Mouse (Mus musculus) lung, embryonic 16.5 days (tissue): Measurements from ENCODE around the gene Rce1. TPM values are rescaled to one million over a fixed set of nuclear protein-coding genes. Genes with fewer than 3 reads are reported as not detected.
"Not testable (repeated sequence)": the region's sequence is repeated elsewhere in the genome, so short reads cannot be mapped to it uniquely, and the experiment has no call there.

Source experiments
- ATAC-seq: fragments of 200-750 bp; cut with Nextera tagmentation; 2 replicates; pipeline ENCODE4 v1.8.0; 2017; ENCODE audit warnings: low read depth, mild to moderate bottlenecking, moderate library complexity
- H3K27ac ChIP-seq: fragments of 300-500 bp; sonication (generic); 2 replicates; pipeline ENCODE4 v1.5.1; 2014; ENCODE audit warnings: mild to moderate bottlenecking, control low read depth, low read length
- H3K27me3 ChIP-seq: fragments of 300-500 bp; sonication (generic); 2 replicates; pipeline ENCODE4 v1.6.1; 2014; ENCODE audit warnings: low read depth, low read length, mixed read lengths; ENCODE audit not compliant: control insufficient read depth, insufficient read depth
- H3K36me3 ChIP-seq: fragments of 300-500 bp; sonication (generic); 2 replicates; pipeline ENCODE4 v1.6.1; 2014; ENCODE audit warnings: low read length; ENCODE audit not compliant: control insufficient read depth, insufficient read depth
- H3K4me1 ChIP-seq: fragments of 300-500 bp; sonication (generic); replicated peaks from 2 replicates; pipeline ENCODE4 v1.6.1; 2014; ENCODE audit warnings: low read length, mixed read lengths; ENCODE audit not compliant: control insufficient read depth, insufficient read depth
- H3K4me2 ChIP-seq: fragments of 300-500 bp; sonication (generic); 2 replicates; pipeline ENCODE4 v1.6.1; 2014; ENCODE audit warnings: low read depth, low read length, control low read depth
- H3K4me3 ChIP-seq: fragments of 300-500 bp; sonication (generic); 2 replicates; pipeline ENCODE4 v1.5.1; 2014; ENCODE audit warnings: mild to moderate bottlenecking, low read length, control low read depth
- H3K9ac ChIP-seq: fragments of 300-500 bp; sonication (generic); 2 replicates; pipeline ENCODE4 v1.6.1; 2014; ENCODE audit warnings: low read length, control low read depth
- H3K9me3 ChIP-seq: fragments of 300-500 bp; sonication (generic); 2 replicates; pipeline ENCODE4 v1.6.1; 2016; ENCODE audit warnings: low read length; ENCODE audit not compliant: control insufficient read depth
- WGBS: fragments of 180-500 bp; shearing (Covaris S2); extraction: QIAGEN DNeasy Blood & Tissue Kit; methylation state at CpG from one replicate; pipeline ENCODE4 v1.1.7; 2014; 5-methylcytosine and 5-hydroxymethylcytosine counted together
- polyA plus RNA-seq: library from polyadenylated mRNA; unstranded; fragments of >200 nt; fragmentation: Nextera tagmentation; extraction: Ambion mirVana; gene quantifications from 2 replicates; pipeline ENCODE4 v1.2.1, GENCODE M21; 2015

Gene Rce1
- polyA plus RNA-seq, 1 experiment from 2014 or later, result 68.3 TPM

- Histone ChIP-seq H3K4me1 (peaks cover 9% of the 10 kb centered on the region; the same call in 1 of the 2 replicates), H3K36me3 (no peaks in the 10 kb centered on the region), H3K9ac (peak overlapping the region; percentile 28), H3K27me3 (no peaks in the 10 kb centered on the region), H3K4me3 (no peak overlapping the region), H3K4me2 (peak overlapping the region; percentile 17), H3K27ac (peak overlapping the region; percentile 27; the same call in 1 of the 2 replicates), H3K9me3 (no peaks in the 10 kb centered on the region)
- 33% methylated on average over 24 of the region's 24 CpGs for WGBS
- peak; percentile 87; the same call in 1 of the 2 replicates for ATAC-seq
Measured at GRCm38 (mm10) chr19:4603801-4604723, 21.4 kb downstream of the Rce1 start.

DNA sequence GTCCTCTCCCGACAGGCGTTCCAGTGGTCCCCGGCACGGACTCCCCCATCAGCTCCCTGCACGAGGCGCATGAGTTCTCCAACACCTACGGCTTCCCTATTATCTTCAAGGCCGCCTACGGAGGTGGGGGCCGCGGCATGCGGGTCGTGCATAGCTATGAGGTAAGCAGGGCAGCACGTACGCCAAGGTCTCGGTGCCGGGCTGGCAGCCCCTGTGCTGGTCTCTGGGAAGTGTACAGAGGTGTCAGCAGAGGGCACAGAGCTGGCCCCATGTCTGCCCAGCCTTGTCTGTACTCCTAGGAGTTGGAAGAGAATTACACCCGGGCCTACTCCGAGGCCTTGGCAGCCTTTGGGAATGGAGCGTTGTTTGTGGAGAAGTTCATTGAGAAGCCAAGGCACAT, 23.0 kb downstream of the Rce1 start:
- ATAC-seq, result no peak
- Histone ChIP-seq H3K4me2 (no peak overlapping the region), H3K4me1 (peaks cover 9% of the 10 kb centered on the region; the same call in 1 of the 2 replicates), H3K36me3 (no peaks in the 10 kb centered on the region), H3K27ac (no peak overlapping the region), H3K27me3 (no peaks in the 10 kb centered on the region), H3K9me3 (no peaks in the 10 kb centered on the region), H3K4me3 (no peak overlapping the region), H3K9ac (no peak overlapping the region)
- WGBS, result 84% methylated on average over 20 of the region's 20 CpGs

GRCm38 (mm10) chr19:4596071-4596470, 29.4 kb downstream of the Rce1 start:
- no peak for ATAC-seq
- no peak overlapping the region for H3K4me3 ChIP-seq
- WGBS, result 38% methylated on average over 2 of the region's 2 CpGs
- no peak overlapping the region for H3K4me2 ChIP-seq
- no peaks in the 10 kb centered on the region for H3K4me1 ChIP-seq
- H3K9ac ChIP-seq, result no peak overlapping the region
- H3K27ac ChIP-seq, result no peak overlapping the region
- H3K27me3 ChIP-seq, result no peaks in the 10 kb centered on the region
- no peaks in the 10 kb centered on the region for H3K36me3 ChIP-seq
- H3K9me3 ChIP-seq, result no peaks in the 10 kb centered on the region

GRCm38 (mm10) chr19:4593792-4594522, 31.5 kb downstream of the Rce1 start:
- no peak for ATAC-seq
- H3K36me3 ChIP-seq, result no peaks in the 10 kb centered on the region
- H3K9ac ChIP-seq, result no peak overlapping the region
- H3K4me2 ChIP-seq, result no peak overlapping the region
- H3K4me3 ChIP-seq, result no peak overlapping the region
- no peak overlapping the region for H3K27ac ChIP-seq
- H3K9me3 ChIP-seq, result no peaks in the 10 kb centered on the region
- H3K27me3 ChIP-seq, result no peaks in the 10 kb centered on the region
- H3K4me1 ChIP-seq, result peaks cover 4% of the 10 kb centered on the region; the same call in 1 of the 2 replicates
- WGBS, result 54% methylated on average over 7 of the region's 7 CpGs

GRCm38 (mm10) chr19:4590025-4590424, 35.4 kb downstream of the Rce1 start:
- H3K27ac ChIP-seq, result peak overlapping the region; percentile 15; the same call in 1 of the 2 replicates
- ATAC-seq, result peak; percentile 82
- no peaks in the 10 kb centered on the region for H3K27me3 ChIP-seq
- no peaks in the 10 kb centered on the region for H3K9me3 ChIP-seq
- no peaks in the 10 kb centered on the region for H3K36me3 ChIP-seq
- WGBS, result 54% methylated on average over 3 of the region's 3 CpGs
- no peak overlapping the region for H3K4me2 ChIP-seq
- no peak overlapping the region for H3K4me3 ChIP-seq
- peaks cover 4% of the 10 kb centered on the region; the same call in 1 of the 2 replicates for H3K4me1 ChIP-seq
- H3K9ac ChIP-seq, result no peak overlapping the region

- no peaks in the 10 kb centered on the region for H3K36me3 ChIP-seq
- no peak for ATAC-seq
- no peak overlapping the region for H3K9ac ChIP-seq
- peaks cover 4% of the 10 kb centered on the region; the same call in 1 of the 2 replicates for H3K4me1 ChIP-seq
- H3K27ac ChIP-seq, result no peak overlapping the region
- WGBS, result 58% methylated on average over 1 of the region's 1 CpGs
- no peak overlapping the region for H3K4me3 ChIP-seq
- no peak overlapping the region for H3K4me2 ChIP-seq
- H3K27me3 ChIP-seq, result no peaks in the 10 kb centered on the region
- no peaks in the 10 kb centered on the region for H3K9me3 ChIP-seq
Measured at GRCm38 (mm10) chr19:4589081-4589480, 36.4 kb downstream of the Rce1 start.

GRCm38 (mm10) chr19:4588430-4588829, 37.0 kb downstream of the Rce1 start:
- no peaks in the 10 kb centered on the region for H3K9me3 ChIP-seq
- H3K27me3 ChIP-seq, result no peaks in the 10 kb centered on the region
- H3K4me3 ChIP-seq, result no peak overlapping the region
- no peaks in the 10 kb centered on the region for H3K36me3 ChIP-seq
- no peak overlapping the region for H3K27ac ChIP-seq
- no peak overlapping the region for H3K9ac ChIP-seq
- no peak overlapping the region for H3K4me2 ChIP-seq
- peaks cover 4% of the 10 kb centered on the region; the same call in 1 of the 2 replicates for H3K4me1 ChIP-seq
- WGBS, result 58% methylated on average over 3 of the region's 3 CpGs
- no peak for ATAC-seq

DNA sequence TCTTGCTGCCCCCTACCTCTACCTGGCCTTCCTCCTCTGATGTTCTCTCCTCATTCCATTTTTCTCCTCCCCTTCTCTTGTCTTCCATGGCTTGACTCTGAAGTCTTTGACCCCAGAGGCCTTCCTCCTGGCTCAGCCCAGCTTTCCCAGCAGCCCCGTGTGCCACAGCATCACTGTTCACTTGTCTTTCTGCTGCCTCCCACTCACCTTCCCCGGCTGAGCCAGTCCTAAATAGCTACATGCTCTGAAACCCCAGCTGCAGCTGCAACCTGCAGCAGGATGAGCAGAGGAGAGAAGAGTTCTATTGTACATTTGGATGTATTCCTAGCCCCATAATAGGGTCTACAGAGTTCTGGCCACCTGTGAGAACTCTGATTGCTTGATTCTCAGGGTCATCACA, 38.0 kb downstream of the Rce1 start:
- WGBS, result 42% methylated on average over 2 of the region's 2 CpGs
- no peaks in the 10 kb centered on the region for H3K36me3 ChIP-seq
- no peaks in the 10 kb centered on the region for H3K27me3 ChIP-seq
- no peaks in the 10 kb centered on the region for H3K9me3 ChIP-seq
- H3K9ac ChIP-seq, result no peak overlapping the region
- peaks cover 4% of the 10 kb centered on the region; the same call in 1 of the 2 replicates for H3K4me1 ChIP-seq
- H3K4me3 ChIP-seq, result no peak overlapping the region
- no peak overlapping the region for H3K27ac ChIP-seq
- no peak for ATAC-seq
- H3K4me2 ChIP-seq, result no peak overlapping the region

- H3K27me3 ChIP-seq, ATAC-seq: not testable (repeated sequence)
Measured at GRCm38 (mm10) chr19:4586783-4587182, 38.7 kb downstream of the Rce1 start.

More at GRCm38 (mm10) chr19:4586783-4587182, 38.7 kb downstream of the Rce1 start:
- not testable (repeated sequence) for H3K36me3 ChIP-seq, H3K9me3 ChIP-seq, H3K4me1 ChIP-seq, H3K4me3 ChIP-seq, H3K4me2 ChIP-seq, H3K27ac ChIP-seq, H3K9ac ChIP-seq
